ENCODE assay signal across 14 mouse cellular contexts in the genomic region with DNA sequence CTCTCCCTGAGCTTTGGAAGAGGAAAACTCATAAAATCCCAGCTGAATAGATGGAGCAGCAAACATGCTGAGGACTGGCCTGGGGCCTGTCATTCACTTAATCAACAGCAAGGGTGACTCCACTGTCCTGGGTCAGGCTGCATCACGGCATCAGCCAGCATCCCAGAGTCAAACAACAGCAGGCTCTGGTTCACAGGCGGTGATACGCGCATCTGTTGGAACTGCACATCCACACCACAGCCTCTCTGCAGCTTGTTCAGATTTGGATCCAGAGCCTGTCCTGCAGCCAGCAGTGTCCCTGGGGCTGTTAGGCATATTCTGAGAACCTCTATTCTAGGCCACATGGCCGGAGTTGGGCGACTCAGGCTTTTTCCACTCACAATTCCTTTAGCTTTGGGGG. TPM values are rescaled to one million over a fixed set of nuclear protein-coding genes. Genes with fewer than 3 reads are reported as not detected.
DNase-seq lines count a peak whose midpoint lies in the region; ATAC-seq lines count a peak whose summit lies in the region.
"Had no signal": no experiment of that assay in that cellular context is flagged by ENCODE, and none has a peak within 500 bp of the region (broad histone marks: within the 10 kb centered on the region; RNA-seq: fewer than 3 reads in every experiment).

No protein-coding gene starts in this region.

- no peak overlapping the region for H3K4me2 ChIP-seq in intestine, embryonic 16.5 days (ENCODE audit: low read depth, low read length)
- H3K4me2 ChIP-seq: heart, embryonic 13.5 days; limb, embryonic 13.5 days; neural tube, embryonic 12.5 days had no signal

- peak; percentile 32 for DNase-seq in adrenal gland, adult 2 months
- no peak for DNase-seq in adrenal gland, postnatal 25 days
- DNase-seq in kidney, postnatal 10 days, result peak; percentile 37
- DNase-seq in kidney, adult 9 months, result no peak
- DNase-seq in gastrocnemius, postnatal 10 days, result peak; percentile 56
- no peak for DNase-seq in retina, postnatal 1 day
- DNase-seq in embryo, embryonic 11 days, result no peak
- DNase-seq: spleen, adult 18-20 months; thymus, postnatal 4 days had no signal

- H3K36me3 ChIP-seq in intestine, embryonic 16.5 days (ENCODE audit: control insufficient read depth, insufficient read depth, low read length), result no peaks in the 10 kb centered on the region
- H3K36me3 ChIP-seq: heart, embryonic 13.5 days; limb, embryonic 13.5 days; neural tube, embryonic 12.5 days had no signal

- H3K27ac ChIP-seq in intestine, embryonic 16.5 days (ENCODE audit: low read length), result 0 out of 2 replicates have a peak overlapping the region, but pooled peaks have one; percentile 2
- H3K27ac ChIP-seq: heart, embryonic 13.5 days; limb, embryonic 13.5 days; neural tube, embryonic 12.5 days had no signal

- H3K9ac ChIP-seq in intestine, embryonic 16.5 days (ENCODE audit: low read depth, low read length), result no peak overlapping the region
- H3K9ac ChIP-seq: heart, embryonic 13.5 days; limb, embryonic 13.5 days; neural tube, embryonic 12.5 days had no signal

- ATAC-seq in intestine, embryonic 16.5 days, result no peak

- 0 out of 2 replicates have a peak, but pooled peaks cover 3% of the 10 kb centered on the region for H3K4me1 ChIP-seq in intestine, embryonic 16.5 days (ENCODE audit: control insufficient read depth, insufficient read depth, low read length)
- H3K4me1 ChIP-seq: heart, embryonic 13.5 days; neural tube, embryonic 12.5 days had no signal

- H3K4me3 ChIP-seq in intestine, embryonic 16.5 days (ENCODE audit: low read length), result no peak overlapping the region
- H3K4me3 ChIP-seq: heart, embryonic 13.5 days; limb, embryonic 13.5 days; neural tube, embryonic 12.5 days had no signal

- WGBS in intestine, embryonic 16.5 days, result 64% methylated on average over 6 of the region's 6 CpGs

- no peaks in the 10 kb centered on the region for H3K27me3 ChIP-seq in intestine, embryonic 16.5 days (replicated peaks; ENCODE audit: control insufficient read depth, insufficient read depth, low read length)
- H3K27me3 ChIP-seq: heart, embryonic 13.5 days; limb, embryonic 13.5 days; neural tube, embryonic 12.5 days had no signal

- H3K9me3 ChIP-seq in intestine, embryonic 16.5 days (ENCODE audit: control insufficient read depth, low read length), result no peaks in the 10 kb centered on the region
- H3K9me3 ChIP-seq: G1E; limb, embryonic 13.5 days; neural tube, embryonic 12.5 days had no signal

RNA-seq across cellular contexts. Expression of a gene that starts 32.1 kb away (rescaled TPM):
- total RNA-seq in adrenal gland, adult 2 months (2021), result 10 to 100 TPM; 22.3 to 22.7 TPM
- polyA plus RNA-seq in adrenal gland, adult 2 months (2012; rRNA removed), result 4.4 and 4.6 TPM in 2 replicates
- total RNA-seq in adrenal gland, postnatal 25 days (2021), result 25.8 and 26.8 TPM in 2 replicates
- 1 to 10 TPM; 5.9 to 6.3 TPM for total RNA-seq in gastrocnemius, postnatal 10 days (2021)
- polyA plus RNA-seq in intestine, embryonic 16.5 days (2015; fragmentation: Nextera tagmentation; extraction: Ambion mirVana), result 22.8 and 23.9 TPM in 2 replicates

RNA-seq across cellular contexts. Expression of a gene that starts 32.4 kb away (rescaled TPM):
- total RNA-seq in adrenal gland, adult 2 months (2021), result 100 to 1,000 TPM in 1 of 2 experiments, 10 to 100 TPM in 1; 87.4 to 105 TPM
- 34.9 and 35.1 TPM in 2 replicates for polyA plus RNA-seq in adrenal gland, adult 2 months (2012; rRNA removed)
- 91.6 and 107 TPM in 2 replicates for total RNA-seq in adrenal gland, postnatal 25 days (2021)
- total RNA-seq in gastrocnemius, postnatal 10 days (2021), result 10 to 100 TPM; 64.5 to 79.8 TPM
- polyA plus RNA-seq in intestine, embryonic 16.5 days (2015; fragmentation: Nextera tagmentation; extraction: Ambion mirVana), result 147 and 149 TPM in 2 replicates

Comparison
In these comparisons a context has a peak if more than half of its experiments do, and no peak if none do; other contexts are left out.
1. DNase-seq: peak in adrenal gland, adult 2 months (single experiment), kidney, postnatal 10 days (single experiment) and gastrocnemius, postnatal 10 days (single experiment); none in adrenal gland, postnatal 25 days (single experiment), kidney, adult 9 months (single experiment), retina, postnatal 1 day (single experiment) and embryo, embryonic 11 days (single experiment).